Mouse (Mus musculus): Measurements from ENCODE around the gene 2610044O15Rik8. TPM values are rescaled to one million over a fixed set of nuclear protein-coding genes. Genes with fewer than 3 reads are reported as not detected.

2610044O15Rik8 gene
- total RNA-seq (2021) = 10 to 100 TPM; 14.4 to 15.7 TPM

GRCm38 (mm10) chr8:129234027-129234733 is at the start of gene 2610044O15Rik8:
Gene 2610044O15Rik8 (minus strand): TSS chr8:129234406.
- DNase-seq = peak; percentile 88

- DNase-seq = no peak
Observed at GRCm38 (mm10) chr8:129265918-129266317, 31.7 kb upstream of the 2610044O15Rik8 start.

DNA sequence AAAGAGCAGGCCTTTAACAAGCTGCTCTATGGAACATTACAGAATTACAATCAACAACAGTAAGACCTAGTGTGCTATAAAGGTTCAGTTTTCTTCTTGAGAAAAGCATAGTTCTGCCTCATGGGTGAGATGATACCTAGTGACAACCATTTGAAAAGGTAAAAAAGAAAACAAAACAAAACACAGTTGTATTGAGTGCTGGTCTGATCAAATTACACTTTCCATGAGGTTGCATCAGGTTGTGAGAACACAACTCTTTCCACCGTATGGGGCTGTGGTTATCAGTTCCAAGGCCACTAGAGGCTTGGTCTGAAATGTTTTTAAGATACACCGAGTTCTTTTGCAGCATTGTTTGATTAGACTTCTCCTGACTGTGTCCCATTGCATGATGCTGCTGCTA is 30.1 kb upstream of the 2610044O15Rik8 start:
- no peak for DNase-seq

- peak; percentile 78 for DNase-seq
Observed at GRCm38 (mm10) chr8:129263211-129263927, 29.2 kb upstream of the 2610044O15Rik8 start.

GRCm38 (mm10) chr8:129233664-129234026 is 561 bp downstream of the 2610044O15Rik8 start:
- DNase-seq = no peak

Other genes starting within 250 kb of the 2610044O15Rik8 start
- gene Ccdc7a, start 168.9 kb downstream of the 2610044O15Rik8 start, total RNA-seq (2021) = not detected
- not detected for gene Ccdc7b, start 167.3 kb downstream of the 2610044O15Rik8 start, total RNA-seq (2021)
- not detected for gene Gm10999, start 102.7 kb downstream of the 2610044O15Rik8 start, total RNA-seq (2021)